In the genomic region with DNA sequence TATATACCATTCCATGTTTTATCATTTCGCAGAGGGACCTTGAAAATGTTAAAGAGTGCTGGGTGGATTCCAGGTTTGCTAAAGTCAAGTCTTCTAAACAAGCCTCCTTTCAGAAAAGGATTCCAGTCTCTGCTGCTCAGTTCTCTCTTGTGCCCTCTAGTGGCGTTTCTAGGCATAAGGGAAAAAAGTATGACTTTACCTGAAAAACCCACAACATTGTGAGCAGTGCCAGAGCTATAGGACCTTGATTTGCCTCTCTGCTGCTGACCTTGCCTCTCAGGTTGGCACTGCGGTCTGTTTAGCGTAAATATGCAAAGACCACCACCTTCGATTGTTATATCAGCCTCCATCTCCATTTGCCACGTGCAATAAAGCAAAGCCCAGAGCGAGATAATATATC, we compare ENCODE assay signal across 9 mouse cellular contexts. TPM values are rescaled to one million over a fixed set of nuclear protein-coding genes. Genes with fewer than 3 reads are reported as not detected.
DNase-seq lines count a peak whose midpoint lies in the region; ATAC-seq lines count a peak whose summit lies in the region.
"Had no signal": no experiment of that assay in that cellular context is flagged by ENCODE, and none has a peak within 500 bp of the region (broad histone marks: within the 10 kb centered on the region; RNA-seq: fewer than 3 reads in every experiment).

No protein-coding gene starts in this region.

- ATAC-seq in midbrain, embryonic 14.5 days (ENCODE audit: low FRiP score, low TSS enrichment) = no peak
- no peak for ATAC-seq in midbrain, embryonic 16.5 days
- no peak; the same call in 1 of the 2 replicates for ATAC-seq in megakaryocyte-erythroid progenitor cell, adult 5-6 weeks (replicated peaks; ENCODE audit: low FRiP score, low TSS enrichment, poor library complexity, severe bottlenecking)

- H3K27me3 ChIP-seq in midbrain, embryonic 14.5 days (ENCODE audit: control insufficient read depth, insufficient read depth, low read length) = no peaks in the 10 kb centered on the region
- no peaks in the 10 kb centered on the region for H3K27me3 ChIP-seq in midbrain, embryonic 16.5 days (ENCODE audit: control insufficient read depth, insufficient read depth, low read depth, low read length)

- 67% methylated on average over 7 of the region's 7 CpGs for WGBS in midbrain, embryonic 14.5 days
- WGBS in midbrain, embryonic 16.5 days = 63% methylated on average over 7 of the region's 7 CpGs

- H3K4me1 ChIP-seq in midbrain, embryonic 14.5 days (ENCODE audit: control insufficient read depth, insufficient read depth, low read length) = no peaks in the 10 kb centered on the region
- no peaks in the 10 kb centered on the region for H3K4me1 ChIP-seq in midbrain, embryonic 16.5 days (ENCODE audit: control insufficient read depth, insufficient read depth, low read length)

- H3K9me3 ChIP-seq in midbrain, embryonic 14.5 days (ENCODE audit: control insufficient read depth, low read length) = no peaks in the 10 kb centered on the region
- peaks cover 4% of the 10 kb centered on the region; the same call in 1 of the 2 replicates for H3K9me3 ChIP-seq in midbrain, embryonic 16.5 days (replicated peaks; ENCODE audit: control insufficient read depth, low read length, poor library complexity, severe bottlenecking)

- DNase-seq in cerebellum, postnatal 10 days = peak; percentile 55 to 74
- no peak for DNase-seq in cerebellum, adult 9-10 months
- DNase-seq in midbrain, embryonic 14.5 days = peak; percentile 63
- DNase-seq in hindlimb bud, embryonic 11.5 days (ENCODE audit: extremely low spot score, low read depth, low spot score) = peak; percentile 18
- peak; percentile 54 for DNase-seq in naive thymus-derived CD4-positive, alpha-beta T cell, adult 2 months (ENCODE audit: low read depth)
- no peak for DNase-seq in frontal cortex, postnatal 10 days (ENCODE audit: low spot score in 2 of 2)

- H3K36me3 ChIP-seq in midbrain, embryonic 14.5 days (ENCODE audit: control insufficient read depth, insufficient read depth, low read length) = no peaks in the 10 kb centered on the region
- H3K36me3 ChIP-seq in midbrain, embryonic 16.5 days (ENCODE audit: control insufficient read depth, insufficient read depth, low read length) = no peaks in the 10 kb centered on the region

- H3K9ac ChIP-seq in midbrain, embryonic 14.5 days (replicated peaks; ENCODE audit: low read length) = no peak overlapping the region
- H3K9ac ChIP-seq in midbrain, embryonic 16.5 days (ENCODE audit: low read depth, low read length) = no peak overlapping the region

- H3K4me2 ChIP-seq in midbrain, embryonic 14.5 days (ENCODE audit: low read length) = no peak overlapping the region
- no peak overlapping the region for H3K4me2 ChIP-seq in midbrain, embryonic 16.5 days (ENCODE audit: low read length)

- no peak overlapping the region for H3K4me3 ChIP-seq in midbrain, embryonic 14.5 days (replicated peaks; ENCODE audit: low read depth, low read length)
- H3K4me3 ChIP-seq in midbrain, embryonic 16.5 days (ENCODE audit: low read depth, low read length) = no peak overlapping the region

- H3K27ac ChIP-seq in midbrain, embryonic 14.5 days (replicated peaks; ENCODE audit: low read depth, low read length) = no peak overlapping the region
- no peak overlapping the region for H3K27ac ChIP-seq in midbrain, embryonic 16.5 days (ENCODE audit: low read length)
- H3K27ac ChIP-seq: macrophage had no signal

RNA-seq across cellular contexts. Expression of gene Rhobtb1, which starts 13.9 kb away (rescaled TPM):
- polyA plus RNA-seq in midbrain, embryonic 14.5 days (2014; fragmentation: Nextera tagmentation; extraction: Ambion mirVana) = 16.1 and 18.1 TPM in 2 replicates
- 16.9 TPM in 2 replicates for polyA plus RNA-seq in midbrain, embryonic 16.5 days (2015; fragmentation: Nextera tagmentation; extraction: Ambion mirVana)
- total RNA-seq in megakaryocyte-erythroid progenitor cell, adult 5-6 weeks (2014; fragmentation: Nextera tagmentation) = 0.87 TPM in 1 of 2 replicates, not detected in the other
- 0.30 and 4.1 TPM in 2 replicates for total RNA-seq in megakaryocyte-erythroid progenitor cell, adult 5-6 weeks (2017)

RNA-seq across cellular contexts. Expression of gene A930033H14Rik, which starts 47.8 kb away (rescaled TPM):
- polyA plus RNA-seq in midbrain, embryonic 14.5 days (2014; fragmentation: Nextera tagmentation; extraction: Ambion mirVana) = 1.1 and 1.3 TPM in 2 replicates
- 1.3 and 1.5 TPM in 2 replicates for polyA plus RNA-seq in midbrain, embryonic 16.5 days (2015; fragmentation: Nextera tagmentation; extraction: Ambion mirVana)
- total RNA-seq in megakaryocyte-erythroid progenitor cell, adult 5-6 weeks (2014; fragmentation: Nextera tagmentation) = 0.46 TPM in 1 of 2 replicates, not detected in the other
- 0.08 and 0.42 TPM in 2 replicates for total RNA-seq in megakaryocyte-erythroid progenitor cell, adult 5-6 weeks (2017)

Comparison
In these comparisons a context has a peak if more than half of its experiments do, and no peak if none do; other contexts are left out.
1. DNase-seq: peak in cerebellum, postnatal 10 days (2 of 2), midbrain, embryonic 14.5 days (single experiment), hindlimb bud, embryonic 11.5 days (single experiment) and naive thymus-derived CD4-positive, alpha-beta T cell, adult 2 months (single experiment); none in cerebellum, adult 9-10 months (single experiment) and frontal cortex, postnatal 10 days (0 of 2).